Mouse (Mus musculus) testis, adult 2 months (tissue): ENCODE results near the gene Ppp1r35. TPM values are rescaled to one million over a fixed set of nuclear protein-coding genes. Genes with fewer than 3 reads are reported as not detected.

Experiments
- H3K27ac ChIP-seq: fragments of 200-500 bp; 2 replicates; pipeline ENCODE4 v1.5.1; 2012; ENCODE audit warnings: low read depth, low read length; ENCODE audit not compliant: control insufficient read depth, insufficient read depth
- H3K27me3 ChIP-seq: fragments of 200-500 bp; 2 replicates; pipeline ENCODE4 v1.6.1; 2012; ENCODE audit warnings: mild to moderate bottlenecking, low read length, moderate library complexity; ENCODE audit not compliant: control insufficient read depth, insufficient read depth
- H3K36me3 ChIP-seq: fragments of 200-500 bp; 2 replicates; pipeline ENCODE4 v1.6.1; 2012; ENCODE audit warnings: mild to moderate bottlenecking, low read length; ENCODE audit not compliant: control insufficient read depth, insufficient read depth
- H3K4me1 ChIP-seq: fragments of 200-500 bp; 2 replicates; pipeline ENCODE4 v1.6.1; 2012; ENCODE audit warnings: low read length; ENCODE audit not compliant: control insufficient read depth, insufficient read depth
- H3K4me3 ChIP-seq: fragments of 200-500 bp; 2 replicates; pipeline ENCODE4 v1.5.1; 2012; ENCODE audit warnings: low read depth, mild to moderate bottlenecking, low read length, moderate library complexity, mixed read lengths; ENCODE audit not compliant: control insufficient read depth
- CTCF ChIP-seq: fragments of 200-500 bp; IDR thresholded peaks from 2 replicates; pipeline ENCODE4 v1.5.1; 2012; ENCODE audit warnings: low read depth, mild to moderate bottlenecking, inconsistent platforms, low read length, moderate library complexity; ENCODE audit not compliant: control insufficient read depth, insufficient read depth, insufficient replicate concordance
- POLR2A ChIP-seq: fragments of 200-500 bp; IDR thresholded peaks from 2 replicates; pipeline ENCODE4 v1.6.1; 2012; ENCODE audit warnings: low read depth, mild to moderate bottlenecking, inconsistent platforms, low read length, moderate library complexity; ENCODE audit not compliant: control insufficient read depth
- polyA plus RNA-seq: library from polyadenylated mRNA; depleted of rRNA; stranded (reverse); fragments of >200 nt; gene quantifications from 2 replicates; pipeline ENCODE4 v1.2.3, GENCODE M21; 2012

Gene Ppp1r35
- polyA plus RNA-seq, 1 experiment: 48.3 TPM

GRCm38 (mm10) chr5:137755425-137755824 lies 23.2 kb upstream of the Ppp1r35 start:
- H3K27me3 ChIP-seq: no peaks in the 10 kb centered on the region
- no peaks in the 10 kb centered on the region for H3K36me3 ChIP-seq
- TF ChIP-seq CTCF (no peak), POLR2A (no peak)
- no peak overlapping the region for H3K27ac ChIP-seq
- peaks cover 6% of the 10 kb centered on the region for H3K4me1 ChIP-seq
- no peak overlapping the region for H3K4me3 ChIP-seq

- TF ChIP-seq POLR2A: no peak
- TF ChIP-seq CTCF: no peak
- Histone ChIP-seq H3K27ac (no peak overlapping the region), H3K36me3 (no peaks in the 10 kb centered on the region), H3K4me1 (peaks cover 6% of the 10 kb centered on the region), H3K27me3 (no peaks in the 10 kb centered on the region), H3K4me3 (no peak overlapping the region)
Observed at GRCm38 (mm10) chr5:137756106-137756505, 22.5 kb upstream of the Ppp1r35 start.

- H3K4me1 ChIP-seq: peaks cover 6% of the 10 kb centered on the region
- no peak overlapping the region for H3K27ac ChIP-seq
- H3K4me3 ChIP-seq: no peak overlapping the region
- no peak for TF ChIP-seq POLR2A
- TF ChIP-seq CTCF: peak; percentile 86
- H3K36me3 ChIP-seq: no peaks in the 10 kb centered on the region
- no peaks in the 10 kb centered on the region for H3K27me3 ChIP-seq
Observed at GRCm38 (mm10) chr5:137756882-137757661, 21.6 kb upstream of the Ppp1r35 start.

DNA sequence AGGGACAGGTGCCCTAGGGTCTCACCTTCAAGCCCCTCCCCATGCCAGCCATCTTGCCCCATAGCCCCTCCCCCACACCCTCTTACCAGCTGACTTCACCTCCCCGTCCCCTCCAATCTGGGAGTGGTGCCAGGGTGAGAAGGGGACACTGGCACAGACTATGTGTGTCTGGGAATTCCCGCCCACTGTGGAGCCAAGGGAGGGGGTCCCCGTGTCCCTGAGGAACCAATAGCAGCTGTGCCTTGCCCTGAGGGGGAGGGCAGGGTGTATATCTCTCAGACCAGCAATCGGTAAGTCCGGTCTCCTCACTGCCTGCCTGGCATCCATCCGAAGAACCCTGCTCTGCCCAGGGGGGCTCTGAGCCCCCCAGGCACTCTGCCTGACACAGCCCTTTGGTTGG lies 20.8 kb upstream of the Ppp1r35 start:
- TF ChIP-seq POLR2A (no peak), CTCF (no peak)
- Histone ChIP-seq H3K27ac (no peak overlapping the region), H3K36me3 (no peaks in the 10 kb centered on the region), H3K4me3 (peak overlapping the region; percentile 66), H3K27me3 (no peaks in the 10 kb centered on the region), H3K4me1 (peaks cover 6% of the 10 kb centered on the region)

DNA sequence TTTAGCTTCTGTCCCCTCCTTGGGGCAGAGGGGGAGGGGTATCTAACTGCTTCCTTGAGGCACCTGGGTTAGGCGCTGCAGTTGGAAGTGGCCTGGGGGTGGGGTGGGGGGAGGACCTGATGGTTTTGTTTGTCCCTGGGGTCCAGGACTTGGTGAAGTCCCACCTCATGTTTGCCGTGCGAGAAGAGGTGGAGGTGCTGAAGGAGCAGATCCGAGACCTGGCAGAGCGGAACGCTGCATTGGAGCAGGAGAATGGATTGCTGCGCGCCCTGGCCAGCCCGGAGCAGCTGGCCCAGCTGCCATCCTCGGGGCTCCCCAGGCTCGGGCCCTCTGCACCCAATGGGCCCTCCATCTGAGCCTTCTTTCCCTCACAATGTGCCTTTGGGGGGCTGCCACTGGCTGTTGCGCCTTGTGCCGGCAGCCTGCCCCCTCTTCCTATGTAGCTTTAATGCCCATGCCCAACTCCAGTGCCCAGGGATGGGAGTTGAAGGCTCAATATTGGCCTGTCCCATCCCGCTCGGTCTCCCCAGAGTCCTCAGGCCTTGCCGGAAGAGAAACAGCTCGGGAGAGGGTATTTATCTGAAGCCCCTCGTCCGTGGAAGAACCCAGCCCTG lies 19.6 kb upstream of the Ppp1r35 start:
- Histone ChIP-seq H3K4me1 (peaks cover 6% of the 10 kb centered on the region), H3K27ac (0 out of 2 replicates have a peak overlapping the region, but pooled peaks have one; percentile 22), H3K27me3 (no peaks in the 10 kb centered on the region), H3K4me3 (peak overlapping the region; percentile 66), H3K36me3 (no peaks in the 10 kb centered on the region)
- TF ChIP-seq POLR2A (no peak), CTCF (no peak)

GRCm38 (mm10) chr5:137759971-137760412 lies 18.7 kb upstream of the Ppp1r35 start:
- Histone ChIP-seq H3K36me3 (no peaks in the 10 kb centered on the region), H3K27ac (peak overlapping the region; percentile 58; the same call in 1 of the 2 replicates), H3K4me1 (peaks cover 6% of the 10 kb centered on the region), H3K4me3 (peak overlapping the region; percentile 76), H3K27me3 (no peaks in the 10 kb centered on the region)
- TF ChIP-seq CTCF (peak; percentile 75), POLR2A (0 out of 2 replicates have a peak, but pooled peaks have one; percentile 28)

- no peak for TF ChIP-seq POLR2A
- no peak for TF ChIP-seq CTCF
- Histone ChIP-seq H3K27me3 (no peaks in the 10 kb centered on the region), H3K36me3 (no peaks in the 10 kb centered on the region), H3K4me1 (no peaks in the 10 kb centered on the region; the same call in none of the 2 replicates), H3K27ac (no peak overlapping the region), H3K4me3 (peak overlapping the region; percentile 37)
Observed at GRCm38 (mm10) chr5:137764609-137765340, 13.9 kb upstream of the Ppp1r35 start.
